In genomic region chr16:26291692-26292091, GRCm38 (mm10) we compare ENCODE assay signal across 22 mouse cellular contexts.
DNase-seq lines count a peak whose midpoint lies in the region; ATAC-seq lines count a peak whose summit lies in the region.
"Had no signal": no experiment of that assay in that cellular context is flagged by ENCODE, and none has a peak within 500 bp of the region (broad histone marks: within the 10 kb centered on the region; RNA-seq: fewer than 3 reads in every experiment).

No protein-coding gene starts in this region.

- H3K27ac ChIP-seq in kidney, embryonic 14.5 days (ENCODE audit: low read depth, low read length), result no peak overlapping the region
- no peak overlapping the region for H3K27ac ChIP-seq in lung, embryonic 15.5 days
- H3K27ac ChIP-seq: gastrocnemius, adult 2 months; hindbrain, embryonic 15.5 days had no signal

- no peaks in the 10 kb centered on the region for H3K27me3 ChIP-seq in kidney, embryonic 14.5 days (ENCODE audit: control insufficient read depth, insufficient read depth, low read length)
- H3K27me3 ChIP-seq in lung, embryonic 15.5 days, result no peaks in the 10 kb centered on the region
- H3K27me3 ChIP-seq: hindbrain, embryonic 15.5 days had no signal

- no peaks in the 10 kb centered on the region for H3K9me3 ChIP-seq in kidney, embryonic 14.5 days (ENCODE audit: control insufficient read depth, low read length)
- H3K9me3 ChIP-seq in lung, embryonic 15.5 days, result no peaks in the 10 kb centered on the region
- H3K9me3 ChIP-seq: hindbrain, embryonic 15.5 days had no signal

- no peak overlapping the region for H3K4me2 ChIP-seq in kidney, embryonic 14.5 days (replicated peaks; ENCODE audit: low read depth, low read length)
- H3K4me2 ChIP-seq in lung, embryonic 15.5 days, result no peak overlapping the region
- H3K4me2 ChIP-seq: heart, embryonic 11.5 days; hindbrain, embryonic 15.5 days; liver, embryonic 11.5 days; midbrain, embryonic 11.5 days had no signal

- no peaks in the 10 kb centered on the region for H3K4me1 ChIP-seq in kidney, embryonic 14.5 days (ENCODE audit: control insufficient read depth, insufficient read depth, low read length)
- 0 out of 2 replicates have a peak, but pooled peaks cover 4% of the 10 kb centered on the region for H3K4me1 ChIP-seq in lung, embryonic 15.5 days
- H3K4me1 ChIP-seq: hindbrain, embryonic 15.5 days had no signal

- H3K4me3 ChIP-seq in kidney, embryonic 14.5 days (ENCODE audit: low read length), result no peak overlapping the region
- H3K4me3 ChIP-seq in lung, embryonic 15.5 days, result no peak overlapping the region
- H3K4me3 ChIP-seq: erythroblast, embryonic 14.5 days; gastrocnemius, adult 2 months; hindbrain, embryonic 15.5 days had no signal

- H3K9ac ChIP-seq in kidney, embryonic 14.5 days (ENCODE audit: low read depth, low read length), result no peak overlapping the region
- no peak overlapping the region for H3K9ac ChIP-seq in lung, embryonic 15.5 days
- H3K9ac ChIP-seq: hindbrain, embryonic 15.5 days had no signal

- WGBS in kidney, embryonic 14.5 days, result 59% methylated on average over 2 of the region's 2 CpGs
- WGBS in lung, embryonic 15.5 days, result 34% methylated on average over 2 of the region's 2 CpGs

- no peaks in the 10 kb centered on the region for H3K36me3 ChIP-seq in kidney, embryonic 14.5 days (ENCODE audit: control insufficient read depth, insufficient read depth, low read length)
- H3K36me3 ChIP-seq in lung, embryonic 15.5 days, result no peaks in the 10 kb centered on the region
- H3K36me3 ChIP-seq: hindbrain, embryonic 15.5 days had no signal

- peak; percentile 32; the same call in 1 of the 2 replicates for ATAC-seq in kidney, embryonic 14.5 days (ENCODE audit: low FRiP score, low TSS enrichment)
- peak; percentile 74; the same call in 1 of the 2 replicates for ATAC-seq in lung, embryonic 15.5 days (ENCODE audit: borderline replicate concordance, extremely low read depth, low FRiP score, low TSS enrichment)
- ATAC-seq: forebrain, embryonic 16.5 days; intestine, embryonic 16.5 days had no signal

- no peak for DNase-seq in kidney, adult 8-10 months
- DNase-seq in lung, adult 18-20 months, result no peak
- DNase-seq in kidney, postnatal 10 days, result peak; percentile 39
- peak; percentile 23 for DNase-seq in lung, postnatal 14 days
- no peak for DNase-seq in frontal cortex, adult 2 months (ENCODE audit: extremely low spot score in 1 of 2, low spot score in 1 of 2)
- no peak for DNase-seq in embryo, embryonic 10.5 days (ENCODE audit: low spot score)
- DNase-seq: adrenal gland, adult 2 months; B cell, adult 2 months; cerebellum, adult 8-10 months; gastrocnemius, adult 2 months; retina, postnatal 1 day; right cerebral cortex, postnatal 4 days; thymus, postnatal 25 days had no signal

Comparison
In these comparisons a context has a peak if more than half of its experiments do, and no peak if none do; other contexts are left out.
1. DNase-seq: peak in kidney, postnatal 10 days (single experiment) and lung, postnatal 14 days (single experiment); none in kidney, adult 8-10 months (0 of 2), lung, adult 18-20 months (0 of 2), frontal cortex, adult 2 months (0 of 2) and embryo, embryonic 10.5 days (single experiment).